Mouse (Mus musculus) cerebellum, adult (tissue): ENCODE results near the gene Atp6v1g1.

ENCODE experiments used
- ATAC-seq: cut with Nextera tagmentation; 2 replicates; pipeline ENCODE4 v1.9.2; 2017; ENCODE audit warnings: mild to moderate bottlenecking, moderate library complexity, mixed read lengths; ENCODE audit not compliant: insufficient number of reproducible peaks, low FRiP score, low TSS enrichment

Atp6v1g1 gene

DNA sequence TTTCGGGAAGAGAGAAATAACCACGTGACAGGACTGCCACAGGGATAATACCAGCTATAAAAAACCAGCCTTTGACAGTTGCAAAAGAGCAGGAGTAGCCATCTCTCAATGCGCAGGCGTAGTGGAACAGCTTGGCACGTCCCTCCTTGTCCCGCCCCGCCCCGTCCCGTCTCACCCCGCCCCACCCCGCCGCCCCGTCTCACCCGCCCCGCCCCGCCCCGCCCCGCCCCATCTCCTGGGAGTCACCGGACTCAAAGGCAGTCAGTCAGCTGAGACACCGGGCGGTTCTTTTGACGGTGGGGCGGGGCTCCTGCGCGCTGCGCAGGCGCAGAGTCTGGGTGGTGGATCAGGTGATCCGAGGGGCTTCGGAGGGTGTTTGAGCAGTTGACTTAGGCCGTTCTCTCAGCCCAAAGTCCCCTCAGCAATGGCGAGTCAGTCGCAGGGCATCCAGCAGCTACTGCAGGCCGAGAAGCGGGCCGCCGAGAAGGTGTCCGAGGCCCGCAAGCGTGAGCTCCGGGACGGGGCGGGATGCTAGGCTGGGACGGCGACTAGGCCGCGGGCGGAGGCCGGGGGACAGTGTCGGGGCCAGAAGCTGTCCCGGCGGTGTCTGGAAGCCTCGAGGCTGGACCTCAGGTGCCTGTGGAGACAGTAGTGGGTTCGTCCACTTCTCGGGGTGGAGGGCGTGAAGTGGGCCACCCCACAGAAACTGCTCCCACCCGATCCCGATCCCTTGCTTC is at the start of gene Atp6v1g1:
TSS of gene Atp6v1g1 (plus strand) at position 279 of the 737 bp plus-strand sequence.
- peak; percentile 91 for ATAC-seq

DNA sequence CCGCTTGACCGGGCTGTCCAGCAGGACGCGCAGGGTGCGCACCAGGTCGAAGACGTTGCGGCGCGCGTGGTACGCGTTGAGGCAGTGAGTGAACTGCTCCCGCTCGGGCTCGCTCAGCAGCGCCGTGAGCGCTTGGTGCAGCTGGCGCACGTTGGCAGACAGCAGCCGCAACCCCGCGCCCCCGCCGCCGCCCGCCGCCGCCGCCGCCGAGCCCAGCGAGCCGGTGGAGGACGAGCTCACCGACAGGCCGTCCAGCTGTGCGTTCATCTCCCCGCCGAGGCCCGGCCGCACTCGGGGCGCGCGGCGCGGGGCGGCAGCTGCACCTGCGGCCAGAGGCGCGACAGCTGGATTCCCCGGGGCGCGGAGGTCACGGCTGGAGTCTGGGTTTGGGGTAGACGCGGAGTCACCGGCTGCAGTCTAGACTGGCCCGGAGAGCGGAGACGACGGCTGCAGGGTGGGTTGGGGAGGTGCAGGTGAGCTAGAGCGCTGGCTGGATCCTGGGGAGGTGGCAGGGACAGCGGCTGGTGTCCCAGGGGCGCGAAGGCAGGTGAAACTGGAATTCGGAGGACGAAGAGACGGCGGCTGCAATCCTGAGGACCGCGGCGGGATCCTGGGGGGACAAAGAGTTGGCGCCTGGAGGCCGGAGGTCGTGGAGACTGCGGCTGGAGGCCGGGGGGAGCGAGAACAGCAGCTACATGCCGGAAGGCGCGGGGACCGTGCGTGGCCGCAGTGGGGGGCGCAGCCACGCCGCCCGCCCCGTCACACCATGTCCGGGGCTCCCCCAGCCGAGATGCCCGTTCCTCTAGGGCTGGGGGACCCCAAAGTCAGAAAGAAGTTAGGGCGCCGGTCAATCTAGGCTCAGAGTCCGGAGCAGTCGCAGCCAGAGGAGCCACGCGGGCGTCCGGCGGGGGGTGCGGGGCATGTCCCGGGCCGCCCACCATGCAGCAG is 49.3 kb upstream of the Atp6v1g1 start:
- ATAC-seq: 0 out of 2 replicates have a peak, but pooled peaks have one; percentile 29

GRCm38 (mm10) chr4:63495915-63496278 is 48.7 kb upstream of the Atp6v1g1 start, which contains the start of gene Whrn:
Gene Whrn, minus strand, starts transcription at chr4:63495991.
- no peak; the same call in 1 of the 2 replicates for ATAC-seq

GRCm38 (mm10) chr4:63496312-63496711 is 48.3 kb upstream of the Atp6v1g1 start:
- no peak for ATAC-seq

DNA sequence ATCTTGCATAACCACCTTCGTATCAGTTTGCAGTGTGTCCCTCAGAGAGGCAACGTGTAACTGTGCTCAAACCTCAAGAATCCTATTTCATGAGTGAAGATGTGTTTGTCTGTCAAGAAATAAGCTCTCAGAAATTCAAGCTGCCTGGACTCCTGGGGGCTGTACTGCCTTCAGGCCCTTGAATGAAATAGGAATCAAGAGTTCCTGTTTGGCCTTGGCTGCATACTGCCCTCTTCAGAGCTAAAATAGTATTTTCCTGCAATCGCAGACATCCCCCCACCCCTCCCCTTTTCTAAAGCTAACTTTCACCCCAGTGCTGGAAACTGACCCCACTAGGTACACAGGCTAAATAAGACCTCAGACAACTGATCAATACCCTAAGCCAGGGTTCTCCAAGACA is 46.2 kb upstream of the Atp6v1g1 start:
- ATAC-seq: no peak

- ATAC-seq: no peak
Measured at GRCm38 (mm10) chr4:63501050-63501449, 43.5 kb upstream of the Atp6v1g1 start.

GRCm38 (mm10) chr4:63503949-63504348 is 40.6 kb upstream of the Atp6v1g1 start:
- no peak for ATAC-seq

- ATAC-seq: no peak
Measured at GRCm38 (mm10) chr4:63507478-63507877, 37.1 kb upstream of the Atp6v1g1 start.

DNA sequence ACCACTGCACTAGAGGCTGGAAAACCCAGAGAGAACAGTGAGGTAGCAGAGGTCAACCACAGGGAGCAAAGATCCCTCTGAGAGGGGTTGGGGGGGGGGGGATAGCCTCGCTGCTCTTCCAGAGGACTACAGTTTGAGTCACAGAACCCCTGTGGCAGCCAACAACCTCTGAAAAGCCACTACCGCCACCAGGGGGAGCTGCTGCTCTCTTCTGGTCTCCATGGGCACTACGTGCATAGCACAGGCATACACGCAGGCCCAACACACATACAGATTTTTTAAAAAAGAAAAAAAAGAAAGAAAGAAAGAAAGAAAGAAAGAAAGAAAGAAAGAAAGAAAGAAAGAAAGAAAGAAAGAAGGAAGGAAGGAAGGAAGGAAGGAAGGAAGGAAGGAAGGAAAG is 36.3 kb upstream of the Atp6v1g1 start:
- no peak for ATAC-seq

DNA sequence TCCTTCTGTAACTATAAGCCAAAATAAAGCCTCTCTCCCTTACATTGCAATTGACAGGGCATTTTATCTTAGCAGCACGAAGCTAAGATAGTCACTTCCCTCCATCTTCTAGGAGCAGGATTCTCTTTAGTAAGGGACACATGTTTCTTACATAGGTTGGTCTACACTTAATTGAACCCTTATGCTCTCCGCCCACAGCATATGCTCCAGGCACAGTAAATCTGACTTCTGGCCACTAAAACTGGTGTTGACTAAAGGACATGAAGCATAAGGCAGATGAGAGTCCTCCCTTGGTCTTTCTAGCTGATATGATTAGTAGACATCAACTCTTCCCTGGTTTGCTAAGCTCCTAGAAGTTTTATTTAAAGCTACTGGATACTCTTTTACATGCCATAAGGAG is 31.7 kb upstream of the Atp6v1g1 start:
- no peak for ATAC-seq

GRCm38 (mm10) chr4:63514454-63514984 is 30.1 kb upstream of the Atp6v1g1 start:
- ATAC-seq: no peak

GRCm38 (mm10) chr4:63515021-63515420 is 29.6 kb upstream of the Atp6v1g1 start:
- no peak for ATAC-seq

GRCm38 (mm10) chr4:63521813-63522419 is 22.7 kb upstream of the Atp6v1g1 start:
- ATAC-seq: no peak

DNA sequence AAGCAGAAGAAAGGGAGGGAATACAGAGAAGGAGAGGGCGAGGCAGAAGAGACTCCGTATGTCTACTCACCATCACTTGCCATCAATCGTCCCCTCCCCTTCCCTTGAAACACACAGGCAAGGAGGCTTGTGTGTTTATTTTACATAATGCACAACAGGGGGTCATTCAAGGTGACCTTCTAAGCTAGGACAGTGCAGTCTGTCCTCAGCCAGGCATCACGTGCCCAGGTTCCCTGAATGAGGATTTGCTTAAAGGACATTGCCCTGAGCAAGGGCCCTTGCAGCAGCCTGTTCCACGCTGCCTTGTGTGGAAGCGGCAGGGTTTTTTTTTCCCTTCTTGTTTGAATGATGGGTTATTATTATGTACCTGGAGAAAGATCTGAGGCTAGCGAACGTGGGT is 19.1 kb upstream of the Atp6v1g1 start:
- no peak for ATAC-seq

DNA sequence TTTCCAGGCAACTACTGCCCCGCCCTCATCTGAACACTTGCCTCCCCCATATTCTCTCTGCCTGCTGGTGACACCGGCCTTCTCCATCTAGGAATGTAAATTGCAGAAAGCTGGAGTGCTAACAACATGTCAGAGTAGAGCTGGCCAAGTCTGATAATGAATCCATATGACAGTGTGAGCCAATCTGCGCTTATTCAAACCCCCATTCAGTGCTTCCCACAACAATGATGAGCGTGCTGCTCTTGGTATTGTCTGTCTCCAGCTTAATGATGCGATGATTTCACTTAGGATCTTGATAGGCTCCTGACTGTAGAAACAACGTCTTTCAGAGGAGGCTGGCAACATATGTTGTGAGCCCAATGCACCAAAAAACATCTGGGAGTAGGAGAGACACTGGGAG is 15.6 kb upstream of the Atp6v1g1 start:
- no peak for ATAC-seq

GRCm38 (mm10) chr4:63530409-63530808 is 14.2 kb upstream of the Atp6v1g1 start:
- no peak for ATAC-seq

GRCm38 (mm10) chr4:63537602-63538001 is 7.0 kb upstream of the Atp6v1g1 start:
- no peak for ATAC-seq

- no peak for ATAC-seq
Measured at GRCm38 (mm10) chr4:63542209-63542608, 2.4 kb upstream of the Atp6v1g1 start.

GRCm38 (mm10) chr4:63543746-63544493 is 652 bp upstream of the Atp6v1g1 start:
- ATAC-seq: peak; percentile 50
